Mouse (Mus musculus) thymus, postnatal 14 days (tissue): ENCODE data around the gene Sox5.
A peak's percentile ranks its signal among the peaks of the same experiment; 100 is the strongest.

Experiments used
- DNase-seq: peaks from one replicate; pipeline ENCODE4 v3.0.0; 2021

Sox5 gene

DNA sequence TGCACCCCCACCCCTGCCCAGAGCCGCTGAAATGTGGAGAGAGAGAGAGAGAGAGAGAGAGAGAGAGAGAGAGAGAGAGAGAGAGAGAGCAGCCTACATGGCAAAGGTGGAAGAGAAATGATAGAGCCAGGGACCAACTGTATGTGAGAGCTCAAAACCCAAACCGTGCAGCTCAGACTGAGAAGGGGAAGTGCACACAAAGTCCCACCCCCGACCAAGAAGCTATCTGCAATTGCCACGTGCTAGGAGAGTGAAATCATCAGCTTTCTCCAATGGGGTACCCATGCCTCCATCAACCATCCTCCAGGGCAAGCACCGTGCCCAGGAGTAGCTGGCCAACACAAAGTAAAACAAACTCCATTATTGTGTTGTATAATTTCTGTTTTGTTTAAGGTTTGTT is 220.1 kb downstream of the Sox5 start:
- DNase-seq = no peak

- no peak for DNase-seq
These were observed 221.6 kb downstream of the Sox5 start for GRCm38 (mm10) chr6:144560211-144560610.

GRCm38 (mm10) chr6:144553476-144553875 is 228.3 kb downstream of the Sox5 start:
- DNase-seq = no peak

DNA sequence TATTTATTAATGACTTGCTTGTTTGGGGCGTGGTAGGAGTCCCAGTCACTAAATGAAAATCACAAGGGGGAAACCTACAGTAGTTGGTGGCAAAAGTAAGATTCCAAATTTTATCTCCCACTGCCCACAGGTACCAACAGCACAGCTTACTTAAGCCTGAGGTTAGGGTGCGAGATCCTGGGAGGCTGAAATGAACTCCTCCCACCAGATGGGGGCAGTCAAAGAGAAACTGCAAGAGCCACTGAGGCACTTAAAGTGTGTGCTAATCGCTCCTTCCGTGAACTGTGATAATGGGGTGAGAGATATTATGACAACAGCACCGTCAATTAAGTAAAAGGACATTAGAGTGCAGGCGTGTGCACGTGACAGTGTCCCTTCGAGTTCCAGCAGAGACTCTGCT is 232.8 kb downstream of the Sox5 start:
- DNase-seq = no peak

DNA sequence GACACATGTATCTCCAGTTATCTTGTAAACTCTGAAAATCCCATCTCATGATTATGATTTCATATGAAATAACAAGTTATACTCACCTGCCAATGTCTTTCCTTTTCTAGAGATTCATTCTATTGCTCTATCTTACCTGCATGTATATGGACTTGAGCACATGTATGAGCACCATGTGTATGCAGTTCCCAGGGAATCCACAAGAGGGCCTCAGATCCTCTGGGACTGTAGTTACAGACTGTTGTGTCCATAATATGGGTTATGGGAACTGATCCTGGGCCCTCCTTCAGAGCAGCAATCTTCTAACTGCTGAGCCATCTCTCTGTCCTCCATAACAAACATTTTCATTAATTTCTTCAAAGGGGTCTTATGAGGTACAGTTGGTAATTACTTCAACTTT is 234.6 kb downstream of the Sox5 start:
- DNase-seq = no peak

GRCm38 (mm10) chr6:144545549-144545948 is 236.2 kb downstream of the Sox5 start:
- DNase-seq = no peak

- peak; percentile 11 for DNase-seq
These were observed 240.5 kb downstream of the Sox5 start for GRCm38 (mm10) chr6:144541316-144541715.

GRCm38 (mm10) chr6:144539439-144540192 is 242.2 kb downstream of the Sox5 start:
- no peak for DNase-seq

DNA sequence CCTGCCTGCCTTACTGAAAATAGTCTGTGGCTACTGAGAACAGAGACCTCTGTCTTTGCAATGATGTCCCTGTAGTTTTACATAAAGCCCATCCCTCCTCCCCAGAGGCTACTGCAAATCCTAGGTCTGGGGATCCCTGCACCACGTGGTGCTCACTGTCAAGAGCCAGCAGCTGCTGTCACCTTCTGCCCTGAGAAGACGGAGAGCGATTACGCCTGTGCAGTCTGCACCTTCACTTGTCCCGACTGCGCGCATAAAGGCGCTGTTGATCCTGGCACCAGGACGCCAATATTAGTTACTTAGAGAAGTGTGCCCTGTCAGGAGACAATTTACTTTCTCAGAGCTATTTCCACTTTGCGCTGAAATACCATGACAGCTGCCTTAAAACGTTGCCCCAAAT is 258.3 kb downstream of the Sox5 start:
- DNase-seq = no peak

GRCm38 (mm10) chr6:144518811-144519210 is 263.0 kb downstream of the Sox5 start:
- no peak for DNase-seq

DNA sequence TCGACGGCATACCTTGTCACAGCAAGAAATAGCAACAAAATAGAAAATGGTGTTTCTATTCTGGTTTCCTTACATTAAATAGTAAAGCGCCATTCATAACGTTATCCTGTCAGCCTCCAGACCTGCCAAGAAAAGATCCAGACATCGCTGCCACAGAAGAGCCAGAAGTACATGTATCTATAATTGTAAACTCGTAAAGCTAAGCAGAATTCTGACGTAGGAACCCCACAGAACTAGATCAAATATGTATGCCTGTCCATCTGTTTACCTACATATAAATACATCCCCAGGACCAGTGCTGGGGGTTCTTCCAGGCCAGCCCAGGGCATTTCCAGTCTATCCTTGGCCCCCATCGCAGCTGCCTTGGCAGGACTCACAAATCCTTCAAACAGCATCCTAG is 265.9 kb downstream of the Sox5 start:
- no peak for DNase-seq

DNA sequence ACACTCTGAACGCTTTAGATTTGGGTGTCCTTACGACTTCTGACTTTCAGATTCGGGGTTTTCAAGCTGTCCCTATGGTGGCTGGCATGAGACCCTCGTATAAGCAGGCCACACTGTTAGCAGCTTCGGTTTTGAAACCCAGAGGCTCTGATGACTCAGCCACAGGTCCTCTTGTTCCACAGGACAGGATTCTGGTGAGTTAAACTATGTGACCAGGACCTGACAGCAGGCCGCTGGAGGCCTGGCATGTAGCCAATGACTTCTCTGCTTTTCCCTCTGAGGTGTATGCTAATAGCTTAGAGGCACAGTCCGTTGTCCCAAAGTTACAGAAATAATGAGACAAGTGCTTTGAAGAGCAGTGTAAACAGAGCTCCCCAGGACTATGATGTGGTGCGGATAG is 268.0 kb downstream of the Sox5 start:
- DNase-seq = no peak

DNA sequence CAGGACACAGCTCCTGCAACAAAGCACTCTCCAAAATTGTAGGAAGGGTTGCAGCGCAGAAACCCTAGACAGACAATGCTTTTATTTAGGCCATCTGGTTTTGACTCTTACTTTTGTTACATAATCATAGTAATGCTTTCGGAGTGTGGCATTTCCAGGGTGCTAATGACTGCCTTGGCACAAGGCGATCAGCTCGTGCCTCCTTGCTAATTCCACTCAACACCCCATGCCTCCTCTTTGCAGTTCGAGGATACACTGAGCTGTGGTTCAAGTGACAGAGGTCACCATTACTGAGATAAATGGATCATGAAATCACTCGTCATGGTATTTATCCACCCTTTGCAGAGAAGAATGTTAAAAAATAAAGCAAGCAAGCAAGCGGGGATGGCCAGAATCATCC is 269.9 kb downstream of the Sox5 start:
- no peak for DNase-seq

GRCm38 (mm10) chr6:144510147-144510546 is 271.6 kb downstream of the Sox5 start:
- DNase-seq = no peak

DNA sequence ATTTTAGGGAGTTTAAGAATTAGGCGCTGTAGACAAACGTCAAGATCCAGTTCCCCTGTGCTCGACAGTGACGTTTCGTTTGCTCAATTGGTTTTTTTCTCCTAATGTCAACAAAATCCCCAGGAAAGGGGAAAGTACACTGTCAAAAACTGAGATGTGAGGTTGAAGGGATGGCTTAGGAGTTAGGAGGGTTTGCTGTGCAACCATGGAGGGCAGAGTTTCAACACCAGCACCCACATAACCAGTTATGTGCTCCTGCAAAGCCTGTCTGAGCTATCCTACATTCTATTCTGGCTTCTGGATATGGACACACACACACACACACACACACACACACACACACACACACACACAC is 277.6 kb downstream of the Sox5 start:
- DNase-seq = no peak

GRCm38 (mm10) chr6:144503399-144504196 is 278.2 kb downstream of the Sox5 start:
- no peak for DNase-seq

- DNase-seq = no peak
These were observed 280.3 kb downstream of the Sox5 start for GRCm38 (mm10) chr6:144501439-144501838.

DNA sequence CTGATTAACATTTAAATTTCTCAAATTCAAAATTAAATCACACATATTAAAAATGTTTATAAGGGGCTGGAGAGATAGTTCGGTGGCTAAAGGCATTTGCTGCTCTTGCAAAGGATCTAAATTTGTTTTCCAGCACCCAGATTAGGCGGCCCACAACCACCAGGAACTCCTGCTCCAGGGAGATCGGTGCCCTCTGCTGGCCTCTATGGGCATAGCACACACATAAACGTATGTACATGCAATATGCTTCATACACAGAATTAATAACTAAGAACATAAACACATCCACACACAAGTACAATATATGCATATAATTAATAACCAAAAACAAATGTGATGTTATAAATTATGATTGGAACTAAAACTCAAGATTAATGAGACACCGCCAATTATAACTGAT is 283.6 kb downstream of the Sox5 start:
- peak; percentile 28 for DNase-seq

DNA sequence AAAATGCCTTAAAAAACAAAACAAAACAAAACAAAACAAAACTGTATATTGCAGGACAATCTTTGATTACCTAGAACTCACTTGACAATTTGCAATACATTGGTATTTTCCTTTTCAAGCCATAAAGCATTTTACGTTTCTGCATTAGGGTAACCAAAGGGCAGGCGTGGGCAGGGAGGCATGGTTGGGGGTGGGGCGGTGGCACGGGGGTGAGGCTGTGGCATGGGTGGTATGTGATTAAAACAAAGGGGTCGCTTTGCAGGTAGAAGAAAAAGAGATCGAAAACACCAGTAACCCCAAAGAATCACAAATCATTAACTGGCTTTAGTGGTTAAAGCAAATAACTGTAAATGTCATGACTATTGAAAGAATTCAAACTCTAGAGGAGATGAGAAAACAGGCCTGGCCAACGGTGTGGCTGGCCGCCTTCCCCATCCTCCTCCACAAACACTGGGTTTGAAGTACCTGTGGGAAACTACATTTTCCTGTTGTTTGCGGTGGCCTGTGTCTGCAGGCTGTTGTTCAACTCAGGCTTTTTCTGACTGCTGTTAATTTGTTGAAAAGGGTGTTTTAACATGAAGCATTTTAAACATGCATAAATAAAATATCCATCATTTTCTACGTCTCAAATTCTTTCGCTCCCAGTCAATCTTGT is 289.9 kb downstream of the Sox5 start:
- no peak for DNase-seq

DNA sequence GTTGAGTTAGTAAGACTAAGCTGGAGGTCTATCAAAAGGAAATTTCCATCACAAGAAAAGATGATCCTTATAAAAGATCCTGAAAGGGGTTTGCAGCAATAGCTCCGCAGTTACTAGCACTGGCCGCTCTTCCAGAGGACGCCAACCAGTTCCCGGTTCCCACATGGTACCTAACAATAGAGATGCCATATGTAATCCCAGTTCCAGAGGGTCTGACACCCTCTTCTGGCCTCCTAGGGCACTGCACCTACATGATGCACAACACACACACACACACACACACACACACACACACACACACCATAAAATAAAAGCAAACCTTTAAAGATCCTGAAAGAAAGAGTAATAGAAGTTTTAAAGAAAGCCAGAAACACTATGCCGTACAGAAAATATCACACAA is 290.9 kb downstream of the Sox5 start:
- no peak for DNase-seq

DNA sequence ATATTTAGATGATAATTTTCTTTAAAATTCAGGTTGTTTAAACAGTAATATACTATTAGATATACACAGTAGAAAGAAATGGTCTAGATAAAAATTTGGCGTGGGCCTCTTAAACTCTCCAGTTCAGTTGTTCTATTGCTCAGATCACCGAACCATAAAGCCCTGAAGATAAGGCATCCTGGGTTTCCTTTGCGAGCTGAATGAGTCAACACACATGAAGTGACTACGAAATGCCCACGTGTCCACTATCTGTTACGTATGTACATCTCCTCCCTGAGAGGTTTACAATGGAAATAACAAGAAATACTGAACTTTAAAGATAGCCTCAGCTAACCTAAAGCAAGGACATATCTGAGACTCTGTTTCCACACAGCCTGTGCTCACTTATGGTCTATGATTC is 296.2 kb downstream of the Sox5 start:
- no peak for DNase-seq

GRCm38 (mm10) chr6:144483166-144483565 is 298.6 kb downstream of the Sox5 start:
- DNase-seq = no peak

- no peak for DNase-seq
These were observed 300.9 kb downstream of the Sox5 start for GRCm38 (mm10) chr6:144480648-144481528.
